Mouse (Mus musculus): ENCODE results near the gene Marc2. TPM values are rescaled to one million over a fixed set of nuclear protein-coding genes. Genes with fewer than 3 reads are reported as not detected.

The Marc2 gene
- polyA plus RNA-seq, 1 experiment from 2014 or later = 98.8 TPM

DNA sequence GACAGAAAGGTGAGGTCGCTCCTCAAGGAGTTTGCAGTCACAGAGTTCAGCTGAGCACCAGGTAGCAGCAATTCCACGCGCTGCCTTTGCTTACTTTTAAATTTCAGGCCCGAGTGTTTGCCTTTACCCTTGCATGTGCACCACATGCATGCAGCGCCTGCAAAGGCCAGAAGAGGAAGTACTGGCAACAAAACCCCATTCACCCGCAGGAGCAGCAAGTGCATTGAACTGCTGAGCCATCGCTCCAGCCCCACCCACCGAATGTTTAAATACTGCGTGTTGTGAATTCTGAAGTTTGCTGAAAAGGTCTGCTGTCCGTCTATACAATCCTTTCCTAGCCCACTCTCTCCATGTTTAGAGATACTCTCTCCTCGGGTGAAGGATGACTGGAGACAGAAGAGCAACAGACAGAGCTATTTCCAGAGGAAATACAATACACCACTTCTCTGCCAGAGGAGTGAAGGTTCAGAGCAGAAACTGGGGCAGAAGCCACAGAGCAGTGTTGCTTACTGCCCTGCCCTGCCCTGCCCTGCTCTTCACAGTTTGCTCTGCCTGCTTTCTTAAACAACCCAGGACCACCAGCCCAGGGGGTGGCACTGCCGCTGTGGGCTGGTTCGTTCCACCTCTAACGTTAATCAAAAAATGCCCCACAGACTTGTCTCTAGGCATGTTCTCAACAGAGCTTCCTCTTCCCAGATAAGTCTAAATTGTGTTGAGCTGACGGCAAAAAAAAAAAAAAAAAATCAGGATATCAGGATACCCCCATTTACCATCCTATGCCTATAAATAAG is 38.4 kb downstream of the Marc2 start:
- Histone ChIP-seq H3K4me1 (peaks cover 9% of the 10 kb centered on the region), H3K4me3 (no peak overlapping the region), H3K27ac (replicated peaks) (no peak overlapping the region), H3K4me2 (no peak overlapping the region), H3K9me3 (no peaks in the 10 kb centered on the region), H3K27me3 (replicated peaks) (peaks cover 46% of the 10 kb centered on the region), H3K9ac (no peak overlapping the region), H3K36me3 (peaks cover 5% of the 10 kb centered on the region)
- WGBS = 65% methylated on average over 15 of the region's 15 CpGs
- no peak for ATAC-seq (ENCODE audit: extremely low read depth, insufficient number of reproducible peaks, low FRiP score, low TSS enrichment)

DNA sequence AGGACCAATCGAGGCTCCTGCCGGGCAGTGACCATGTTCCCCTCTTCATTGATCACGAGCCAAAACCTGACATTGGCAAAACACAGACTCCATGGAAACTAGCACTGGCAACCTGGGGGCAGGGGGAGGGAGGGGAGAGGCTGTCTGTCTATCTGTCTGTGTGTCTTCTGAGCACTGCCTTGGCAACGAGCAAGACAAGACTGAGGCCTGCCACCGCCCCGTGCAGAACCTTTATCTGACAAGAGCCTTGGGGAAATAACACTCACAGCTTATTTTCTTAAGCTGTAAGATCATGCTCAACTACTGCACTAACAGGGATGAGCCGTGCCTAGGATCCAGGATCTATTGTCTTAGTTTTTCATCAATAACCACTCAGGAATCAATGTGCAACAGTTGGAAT is 39.1 kb downstream of the Marc2 start:
- no peak overlapping the region for H3K27ac ChIP-seq (replicated peaks)
- H3K4me3 ChIP-seq = no peak overlapping the region
- no peak overlapping the region for H3K9ac ChIP-seq
- H3K4me2 ChIP-seq = no peak overlapping the region
- no peaks in the 10 kb centered on the region for H3K36me3 ChIP-seq
- WGBS = 54% methylated on average over 7 of the region's 7 CpGs
- peaks cover 39% of the 10 kb centered on the region for H3K27me3 ChIP-seq (replicated peaks)
- ATAC-seq (ENCODE audit: extremely low read depth, insufficient number of reproducible peaks, low FRiP score, low TSS enrichment) = no peak
- H3K9me3 ChIP-seq = no peaks in the 10 kb centered on the region
- H3K4me1 ChIP-seq = peaks cover 9% of the 10 kb centered on the region

DNA sequence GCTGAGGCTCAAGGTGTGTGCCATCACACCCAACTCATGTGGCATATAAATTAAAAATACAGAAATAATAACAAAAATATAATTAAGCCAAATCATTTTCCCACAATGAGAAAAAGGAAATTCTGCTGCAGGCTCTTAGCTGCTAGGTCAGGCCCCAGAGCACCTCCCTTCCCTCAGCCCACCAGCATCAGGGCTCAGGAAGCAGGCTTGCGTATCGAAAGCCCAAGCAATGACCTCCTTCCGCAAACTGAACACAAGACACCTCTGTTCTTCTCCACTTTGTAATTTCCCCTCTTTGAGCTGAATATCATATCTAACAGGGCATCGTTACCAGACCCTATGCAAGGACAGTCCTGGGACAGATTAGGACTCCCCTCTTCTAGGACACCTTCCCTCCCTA is 40.5 kb downstream of the Marc2 start:
- no peak overlapping the region for H3K27ac ChIP-seq (replicated peaks)
- H3K36me3 ChIP-seq = no peaks in the 10 kb centered on the region
- H3K9me3 ChIP-seq = peaks cover 5% of the 10 kb centered on the region
- H3K9ac ChIP-seq = no peak overlapping the region
- no peak overlapping the region for H3K4me2 ChIP-seq
- no peak for ATAC-seq (ENCODE audit: extremely low read depth, insufficient number of reproducible peaks, low FRiP score, low TSS enrichment)
- 81% methylated on average over 4 of the region's 4 CpGs for WGBS
- H3K4me1 ChIP-seq = peaks cover 5% of the 10 kb centered on the region
- peaks cover 25% of the 10 kb centered on the region for H3K27me3 ChIP-seq (replicated peaks)
- H3K4me3 ChIP-seq = no peak overlapping the region

DNA sequence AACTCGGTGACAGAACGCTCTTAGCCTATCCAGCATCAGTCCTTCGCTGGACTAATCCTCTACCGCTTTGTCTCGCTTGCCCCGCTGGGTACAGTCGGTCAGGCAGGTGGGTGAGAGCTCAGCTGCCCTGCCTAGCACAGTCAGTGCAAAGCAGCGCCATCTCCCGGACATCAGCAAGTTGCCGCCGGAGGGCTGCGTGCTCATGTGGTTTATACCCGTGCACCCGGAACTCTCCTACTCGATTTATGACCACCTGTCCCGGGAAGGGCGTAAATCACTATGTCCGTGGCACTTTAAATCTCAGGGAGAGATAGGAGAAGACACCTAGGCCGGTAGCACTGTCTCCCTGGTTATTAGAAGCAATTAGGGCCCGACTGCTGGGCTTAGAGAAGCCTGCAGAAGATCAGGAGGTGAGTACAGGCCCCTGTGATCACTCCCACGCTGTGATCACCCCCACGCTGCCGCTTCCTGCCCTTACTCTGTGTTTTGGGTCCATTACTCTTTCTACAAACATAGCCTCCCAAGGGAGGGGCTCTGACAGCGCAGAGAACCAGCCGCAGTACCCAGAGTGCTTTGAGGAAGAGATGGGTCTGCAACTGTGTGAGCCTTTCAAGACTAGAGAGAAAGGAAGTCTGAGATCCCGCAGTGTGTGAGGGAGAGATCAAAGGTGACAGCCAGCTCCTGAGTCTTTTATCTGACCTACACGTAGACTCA is 52.9 kb downstream of the Marc2 start:
- Histone ChIP-seq H3K4me1 (peaks cover 4% of the 10 kb centered on the region; the same call in 1 of the 2 replicates), H3K9ac (no peak overlapping the region), H3K9me3 (peaks cover 4% of the 10 kb centered on the region; the same call in 1 of the 2 replicates), H3K36me3 (no peaks in the 10 kb centered on the region), H3K4me3 (peak overlapping the region; percentile 8; the same call in 1 of the 2 replicates), H3K27ac (replicated peaks) (no peak overlapping the region), H3K27me3 (replicated peaks) (peaks cover 4% of the 10 kb centered on the region), H3K4me2 (peak overlapping the region; percentile 43)
- 20% methylated on average over 27 of the region's 27 CpGs for WGBS
- ATAC-seq (ENCODE audit: extremely low read depth, insufficient number of reproducible peaks, low FRiP score, low TSS enrichment) = no peak

DNA sequence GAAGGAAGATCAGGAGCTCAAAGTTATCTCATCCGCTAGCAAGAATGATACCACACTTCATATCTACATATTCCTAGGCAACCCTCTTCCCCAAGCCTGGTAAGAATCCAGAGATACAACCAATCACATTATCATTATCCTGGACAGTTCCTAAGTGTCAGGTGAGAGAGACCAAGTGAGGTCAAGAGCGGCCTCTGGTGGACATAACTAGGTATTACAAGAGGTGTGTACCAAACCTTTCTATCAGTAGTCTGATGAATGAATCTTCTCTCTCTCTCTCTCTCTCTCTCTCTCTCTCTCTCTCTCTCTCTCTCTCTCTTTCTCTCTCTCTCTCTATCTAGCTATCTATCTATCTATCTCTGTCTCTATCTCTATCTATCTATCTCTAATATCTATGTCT is 55.1 kb downstream of the Marc2 start:
- no peak overlapping the region for H3K4me2 ChIP-seq
- no peak overlapping the region for H3K9ac ChIP-seq
- ATAC-seq (ENCODE audit: extremely low read depth, insufficient number of reproducible peaks, low FRiP score, low TSS enrichment) = no peak
- H3K9me3 ChIP-seq = no peaks in the 10 kb centered on the region
- 4% methylated on average over 2 of the region's 2 CpGs for WGBS
- peaks cover 4% of the 10 kb centered on the region for H3K27me3 ChIP-seq (replicated peaks)
- no peak overlapping the region for H3K27ac ChIP-seq (replicated peaks)
- H3K36me3 ChIP-seq = no peaks in the 10 kb centered on the region
- peaks cover 4% of the 10 kb centered on the region; the same call in 1 of the 2 replicates for H3K4me1 ChIP-seq
- H3K4me3 ChIP-seq = no peak overlapping the region

DNA sequence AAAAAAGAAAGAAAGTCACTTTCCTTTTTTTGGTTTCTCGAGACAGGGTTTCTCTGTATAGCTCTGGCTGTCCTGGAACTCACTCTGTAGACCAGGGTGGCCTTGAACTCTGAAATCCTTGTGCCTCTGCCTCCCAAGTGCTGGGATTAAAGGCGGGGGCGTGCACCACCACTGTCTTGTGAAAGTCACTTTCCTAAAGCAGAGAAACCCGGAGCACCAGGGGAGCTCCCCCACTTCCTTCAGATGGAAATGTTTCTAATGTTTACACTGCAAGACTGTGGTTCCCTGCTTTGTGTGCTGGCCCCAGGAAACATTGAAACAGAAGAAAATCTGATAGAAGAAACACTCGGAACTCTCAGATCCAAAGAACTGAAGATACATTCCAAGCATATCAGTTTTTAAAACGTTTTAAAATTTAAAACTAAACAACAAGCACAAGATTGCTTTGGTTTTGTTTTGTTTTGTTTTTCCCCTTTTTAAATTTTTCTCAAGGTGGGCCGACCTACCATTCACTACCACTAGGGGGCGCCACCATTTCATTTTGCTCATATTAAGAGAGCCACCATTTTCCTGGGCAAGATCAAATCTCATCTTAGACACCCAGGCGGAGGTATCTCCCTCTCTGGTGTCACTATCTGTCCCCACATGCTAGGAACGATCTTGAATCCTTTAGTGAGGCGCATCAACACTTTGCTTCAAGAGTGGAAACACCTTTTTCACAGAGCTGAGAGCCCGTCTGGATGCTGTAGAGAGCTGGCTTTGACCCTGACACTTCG is 59.7 kb downstream of the Marc2 start:
- peaks cover 7% of the 10 kb centered on the region; the same call in 1 of the 2 replicates for H3K4me1 ChIP-seq

DNA sequence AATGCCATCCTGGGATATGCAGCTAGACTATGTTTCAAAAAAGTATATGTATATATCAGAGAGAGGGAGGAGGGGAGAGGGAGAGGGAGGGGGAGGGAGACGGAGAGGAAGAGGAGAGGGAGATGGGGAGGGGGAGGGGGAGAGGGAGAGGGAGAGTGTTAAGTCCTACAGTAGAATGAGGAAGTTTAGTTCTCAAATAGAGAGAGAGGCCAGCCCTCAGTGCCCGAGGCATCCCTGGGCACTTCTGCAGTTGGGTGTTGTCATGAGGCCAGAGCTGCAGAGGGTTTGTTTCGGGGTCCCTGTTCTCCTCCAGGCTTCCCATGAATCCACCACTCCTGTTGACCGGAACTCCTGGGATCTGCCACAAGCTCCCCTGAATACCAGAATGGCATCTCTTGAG is 62.6 kb downstream of the Marc2 start:
- ATAC-seq (ENCODE audit: extremely low read depth, insufficient number of reproducible peaks, low FRiP score, low TSS enrichment) = no peak
- no peak overlapping the region for H3K27ac ChIP-seq (replicated peaks)
- no peaks in the 10 kb centered on the region for H3K27me3 ChIP-seq (replicated peaks)
- peaks cover 7% of the 10 kb centered on the region; the same call in 1 of the 2 replicates for H3K4me1 ChIP-seq
- WGBS = 64% methylated on average over 4 of the region's 4 CpGs
- no peaks in the 10 kb centered on the region for H3K36me3 ChIP-seq
- H3K9ac ChIP-seq = no peak overlapping the region
- H3K4me3 ChIP-seq = no peak overlapping the region
- no peaks in the 10 kb centered on the region for H3K9me3 ChIP-seq
- H3K4me2 ChIP-seq = no peak overlapping the region

More for the DNA sequence above, 59.7 kb downstream of the Marc2 start:
- Histone ChIP-seq H3K4me3 (no peak overlapping the region), H3K9ac (no peak overlapping the region), H3K36me3 (no peaks in the 10 kb centered on the region), H3K4me2 (no peak overlapping the region), H3K27me3 (replicated peaks) (peaks cover 4% of the 10 kb centered on the region; the same call in 1 of the 2 replicates), H3K9me3 (no peaks in the 10 kb centered on the region), H3K27ac (replicated peaks) (no peak overlapping the region)
- 61% methylated on average over 13 of the region's 13 CpGs for WGBS
- no peak for ATAC-seq (ENCODE audit: extremely low read depth, insufficient number of reproducible peaks, low FRiP score, low TSS enrichment)

DNA sequence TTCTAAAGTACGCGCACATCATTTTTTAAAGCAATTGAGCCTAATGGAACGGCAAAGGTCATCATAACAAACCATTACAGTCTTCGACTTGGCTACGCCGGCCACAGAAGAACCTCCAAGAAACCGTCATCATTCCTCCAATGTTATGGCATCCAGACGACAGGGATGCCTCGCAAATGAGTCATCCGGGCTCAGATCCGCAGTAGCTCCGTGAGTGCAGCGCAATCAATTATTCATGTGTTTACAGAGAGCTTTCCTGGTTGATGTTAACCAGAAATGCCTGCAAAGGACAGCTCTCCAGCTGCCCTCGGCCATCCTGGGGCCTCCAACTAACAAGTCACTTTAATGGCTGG is 64.1 kb downstream of the Marc2 start:
- Histone ChIP-seq H3K4me2 (no peak overlapping the region), H3K9ac (no peak overlapping the region), H3K27ac (replicated peaks) (no peak overlapping the region), H3K27me3 (replicated peaks) (peaks cover 9% of the 10 kb centered on the region), H3K36me3 (no peaks in the 10 kb centered on the region), H3K4me1 (peaks cover 7% of the 10 kb centered on the region; the same call in 1 of the 2 replicates), H3K9me3 (no peaks in the 10 kb centered on the region), H3K4me3 (no peak overlapping the region)
- WGBS = 37% methylated on average over 14 of the region's 14 CpGs
- ATAC-seq (ENCODE audit: extremely low read depth, insufficient number of reproducible peaks, low FRiP score, low TSS enrichment) = no peak

DNA sequence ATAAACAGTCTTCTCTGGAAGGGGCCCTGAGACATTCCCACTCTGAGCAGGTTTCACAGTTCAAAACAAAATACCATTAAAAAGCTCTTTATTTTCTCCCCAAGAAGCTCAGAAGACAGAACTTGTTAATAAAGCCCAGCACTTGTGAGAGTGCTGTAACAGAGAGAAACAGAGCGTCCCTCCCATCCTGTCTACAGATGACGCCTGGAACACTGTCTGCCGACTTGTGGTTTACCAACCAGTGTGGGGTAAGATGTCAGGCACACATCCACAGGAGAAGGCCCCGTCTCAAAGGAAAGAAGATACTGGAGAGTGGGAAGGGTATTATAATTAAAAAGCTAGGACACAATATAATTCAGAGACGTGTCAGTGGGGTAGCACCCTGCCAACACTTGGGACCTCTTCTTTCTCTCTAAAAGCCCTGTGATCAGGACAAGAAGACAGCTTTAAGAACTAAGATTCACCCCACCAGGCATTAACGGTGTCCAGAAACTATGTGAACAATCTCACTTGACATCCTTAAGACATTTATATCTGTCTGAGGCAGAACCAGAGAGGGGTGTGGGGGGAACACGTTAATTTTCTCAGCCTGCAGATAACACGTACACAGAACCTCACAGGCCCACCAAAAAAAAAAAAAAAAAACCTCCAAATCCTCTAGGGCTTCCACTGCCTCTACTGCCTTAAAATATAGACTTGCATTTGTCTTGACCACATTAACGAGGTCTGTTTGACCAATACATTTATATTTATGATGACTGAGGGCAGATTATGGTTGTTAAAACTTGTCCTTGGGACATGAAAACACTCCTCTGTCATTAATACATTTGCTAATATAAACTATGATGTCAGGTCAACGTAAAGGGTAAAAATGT is 64.7 kb downstream of the Marc2 start:
- ATAC-seq (ENCODE audit: extremely low read depth, insufficient number of reproducible peaks, low FRiP score, low TSS enrichment) = no peak
- Histone ChIP-seq H3K4me2 (no peak overlapping the region), H3K27ac (replicated peaks) (no peak overlapping the region), H3K4me3 (no peak overlapping the region), H3K27me3 (replicated peaks) (peaks cover 14% of the 10 kb centered on the region), H3K36me3 (no peaks in the 10 kb centered on the region), H3K9me3 (no peaks in the 10 kb centered on the region), H3K4me1 (peaks cover 7% of the 10 kb centered on the region; the same call in 1 of the 2 replicates), H3K9ac (no peak overlapping the region)
- 54% methylated on average over 10 of the region's 10 CpGs for WGBS

DNA sequence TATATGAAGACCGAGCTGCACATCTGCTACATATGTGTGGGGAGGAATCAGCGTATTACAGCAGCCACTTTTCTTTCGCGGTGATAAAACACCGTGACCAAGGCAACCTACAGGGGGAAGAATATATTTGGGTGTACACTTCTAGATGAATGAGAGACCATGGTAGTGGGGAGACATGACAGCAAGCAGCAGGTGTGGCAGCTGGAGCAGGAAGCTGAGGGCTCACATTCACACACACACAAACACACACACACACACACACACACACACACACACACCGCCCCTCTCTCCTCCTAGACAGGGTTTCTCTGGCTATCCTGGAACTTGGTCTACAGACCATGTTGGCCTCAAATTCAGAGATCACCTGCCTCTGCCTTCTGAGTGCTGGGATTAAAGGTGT is 68.1 kb downstream of the Marc2 start:
- no peak overlapping the region for H3K4me3 ChIP-seq
- no peaks in the 10 kb centered on the region for H3K9me3 ChIP-seq
- H3K9ac ChIP-seq = no peak overlapping the region
- H3K4me1 ChIP-seq = peaks cover 7% of the 10 kb centered on the region; the same call in 1 of the 2 replicates
- peaks cover 34% of the 10 kb centered on the region for H3K27me3 ChIP-seq (replicated peaks)
- H3K36me3 ChIP-seq = no peaks in the 10 kb centered on the region
- H3K4me2 ChIP-seq = no peak overlapping the region
- WGBS = 87% methylated on average over 6 of the region's 6 CpGs
- no peak for ATAC-seq (ENCODE audit: extremely low read depth, insufficient number of reproducible peaks, low FRiP score, low TSS enrichment)
- H3K27ac ChIP-seq (replicated peaks) = no peak overlapping the region
